Mouse (Mus musculus) gastrocnemius, adult 2 months (tissue): ENCODE data around the gene 1700003F12Rik. TPM values are rescaled to one million over a fixed set of nuclear protein-coding genes. Genes with fewer than 3 reads are reported as not detected.
A peak's percentile ranks its signal among the peaks of the same experiment; 100 is the strongest.

Experiments used
- DNase-seq: peaks from one replicate; pipeline ENCODE4 v3.0.0; 2022
- H3K27ac ChIP-seq: fragments of 200-600 bp; 2 replicates; pipeline ENCODE4 v1.8.1; 2022; ENCODE audit warnings: mild to moderate bottlenecking
- H3K4me3 ChIP-seq: fragments of 200-600 bp; 2 replicates; pipeline ENCODE4 v1.8.1; 2022; ENCODE audit warnings: mild to moderate bottlenecking, moderate library complexity
- CTCF ChIP-seq: fragments of 200-600 bp; IDR thresholded peaks from 2 replicates; pipeline ENCODE4 v1.8.1; 2022; ENCODE audit warnings: antibody characterized with exemption, mild to moderate bottlenecking, moderate library complexity
- intact Hi-C: fragments of 180-260 bp; cut with DNase I; formaldehyde crosslinking; loops from one replicate; pipeline ENCODE4 v1.15.1; 2025
- total RNA-seq, 2 experiments: library from RNA; stranded (reverse); gene quantifications; 2 replicates each; pipeline ENCODE4 v1.2.3; 2021

The 1700003F12Rik gene
- total RNA-seq, 2 experiments from 2014 or later: not detected

GRCm38 (mm10) chr2:154552424-154552907 is 5.6 kb downstream of the 1700003F12Rik start:
- peak; percentile 79 for TF ChIP-seq CTCF
- peak; percentile 88 for DNase-seq
- intact Hi-C loops: loop anchor here (5.0 kb wide), 1 partner anchor 60 kb away; the partner anchor contains the start of genes 4930519P11Rik and Zfp341
- Histone ChIP-seq H3K4me3 (peak overlapping the region; percentile 74), H3K27ac (peak overlapping the region; percentile 78)

- no peak overlapping the region for H3K4me3 ChIP-seq
- intact Hi-C loops: loop anchor here (5.0 kb wide), 1 partner anchor 387 kb away; no protein-coding TSS in a partner anchor
- H3K27ac ChIP-seq: no peak overlapping the region
- DNase-seq: no peak
- no peak for TF ChIP-seq CTCF
These were observed 8.3 kb downstream of the 1700003F12Rik start for GRCm38 (mm10) chr2:154555235-154555634.

GRCm38 (mm10) chr2:154557184-154557832 is 10.4 kb downstream of the 1700003F12Rik start:
- TF ChIP-seq CTCF: no peak
- no peak overlapping the region for H3K27ac ChIP-seq
- no peak for DNase-seq
- no peak overlapping the region for H3K4me3 ChIP-seq
- intact Hi-C loops: loop anchor here (5.0 kb wide), 1 partner anchor 385 kb away; no protein-coding TSS in a partner anchor

GRCm38 (mm10) chr2:154558264-154559039 is 11.6 kb downstream of the 1700003F12Rik start, which contains the start of gene Necab3:
Necab3 (minus strand) TSS chr2:154558890.
- TF ChIP-seq CTCF: no peak
- H3K4me3 ChIP-seq: peak within 1 kb of the TSS; percentile 67
- peak; percentile 75 for DNase-seq
- peak within 1 kb of the TSS; percentile 54 for H3K27ac ChIP-seq
- intact Hi-C loops: loop anchor here (5.0 kb wide), 1 partner anchor 384 kb away; no protein-coding TSS in a partner anchor

- no peak overlapping the region for H3K4me3 ChIP-seq
- H3K27ac ChIP-seq: no peak overlapping the region
- TF ChIP-seq CTCF: no peak
- intact Hi-C loops: no loop called here
- no peak for DNase-seq
These were observed 16.8 kb downstream of the 1700003F12Rik start for GRCm38 (mm10) chr2:154563612-154564170.

- no peak overlapping the region for H3K27ac ChIP-seq
- no peak overlapping the region for H3K4me3 ChIP-seq
- intact Hi-C loops: no loop called here
- no peak for TF ChIP-seq CTCF
- no peak for DNase-seq
These were observed 18.7 kb downstream of the 1700003F12Rik start for GRCm38 (mm10) chr2:154565562-154565961.

GRCm38 (mm10) chr2:154566641-154567040 is 19.8 kb downstream of the 1700003F12Rik start:
- DNase-seq: no peak
- TF ChIP-seq CTCF: no peak
- H3K4me3 ChIP-seq: no peak overlapping the region
- no peak overlapping the region for H3K27ac ChIP-seq
- intact Hi-C loops: no loop called here

GRCm38 (mm10) chr2:154567766-154568165 is 20.9 kb downstream of the 1700003F12Rik start:
- DNase-seq: no peak
- no peak overlapping the region; the same call in 1 of the 2 replicates for H3K4me3 ChIP-seq
- no peak for TF ChIP-seq CTCF
- no peak overlapping the region for H3K27ac ChIP-seq
- intact Hi-C loops: no loop called here

- intact Hi-C loops: no loop called here
- DNase-seq: no peak
- Histone ChIP-seq H3K4me3 (peak overlapping the region; percentile 84), H3K27ac (peak overlapping the region; percentile 4)
- TF ChIP-seq CTCF: no peak
These were observed 21.6 kb downstream of the 1700003F12Rik start for GRCm38 (mm10) chr2:154568329-154569070.

- TF ChIP-seq CTCF: no peak
These were observed 22.3 kb downstream of the 1700003F12Rik start for GRCm38 (mm10) chr2:154569071-154569748.

GRCm38 (mm10) chr2:154569836-154570286 is 23.0 kb downstream of the 1700003F12Rik start, which contains the start of gene E2f1:
E2f1 (minus strand) TSS chr2:154569892.
- peak within 1 kb of the TSS; percentile 59 for H3K27ac ChIP-seq
- peak; percentile 98 for DNase-seq
- intact Hi-C loops: no loop called here
- H3K4me3 ChIP-seq: peak within 1 kb of the TSS; percentile 84
- TF ChIP-seq CTCF: peak; percentile 33; the same call in 1 of the 2 replicates

More at GRCm38 (mm10) chr2:154569071-154569748, 22.3 kb downstream of the 1700003F12Rik start:
- H3K4me3 ChIP-seq: peak overlapping the region; percentile 84
- peak; percentile 74 for DNase-seq
- intact Hi-C loops: no loop called here
- peak overlapping the region; percentile 4 for H3K27ac ChIP-seq
